Mouse (Mus musculus) ES-Bruce4 (cell line): Measurements from ENCODE around the gene Idnk. TPM values are rescaled to one million over a fixed set of nuclear protein-coding genes. Genes with fewer than 3 reads are reported as not detected.

Source experiments
- H3K27ac ChIP-seq: 2 replicates; pipeline ENCODE4 v1.5.1; 2012; ENCODE audit warnings: low read length, inconsistent platforms; ENCODE audit not compliant: insufficient read depth
- H3K27me3 ChIP-seq: 2 replicates; pipeline ENCODE4 v1.6.1; 2012; ENCODE audit warnings: mild to moderate bottlenecking, low read length, inconsistent platforms; ENCODE audit not compliant: control insufficient read depth, poor library complexity, insufficient read depth, severe bottlenecking
- H3K36me3 ChIP-seq: 2 replicates; pipeline ENCODE4 v1.6.1; 2012; ENCODE audit warnings: inconsistent platforms, mild to moderate bottlenecking, low read length, moderate library complexity; ENCODE audit not compliant: control insufficient read depth, poor library complexity, insufficient read depth, severe bottlenecking
- H3K4me1 ChIP-seq: one replicate; pipeline ENCODE4 v1.8.1; 2011; ENCODE audit warnings: low read length; ENCODE audit not compliant: control insufficient read depth, insufficient read depth
- H3K4me3 ChIP-seq: 2 replicates; pipeline ENCODE4 v1.5.1; 2011; ENCODE audit warnings: low read depth, mild to moderate bottlenecking, low read length
- H3K9ac ChIP-seq: 2 replicates; pipeline ENCODE4 v1.6.1; 2012; ENCODE audit warnings: low read depth, mild to moderate bottlenecking, inconsistent platforms; ENCODE audit not compliant: poor library complexity, severe bottlenecking
- H3K9me3 ChIP-seq: replicated peaks from 2 replicates; pipeline ENCODE4 v1.6.1; 2012; ENCODE audit warnings: mild to moderate bottlenecking, low read length, inconsistent platforms; ENCODE audit not compliant: control insufficient read depth, poor library complexity, insufficient read depth, severe bottlenecking
- CTCF ChIP-seq: IDR thresholded peaks from one replicate; pipeline ENCODE4 v1.8.1; 2011; ENCODE audit warnings: low read depth, low read length
- EP300 ChIP-seq: IDR thresholded peaks from 2 replicates; pipeline ENCODE4 v1.6.1; 2011; ENCODE audit warnings: low read depth, low read length; ENCODE audit not compliant: insufficient read depth
- POLR2A ChIP-seq: IDR thresholded peaks from one replicate; pipeline ENCODE4 v1.8.1; 2011; ENCODE audit warnings: low read length; ENCODE audit not compliant: insufficient read depth
- polyA plus RNA-seq: library from polyadenylated mRNA; stranded (reverse); fragments of >200 nt; gene quantifications from 2 replicates; pipeline ENCODE4 v1.2.4, GENCODE M21; 2011; ENCODE audit warnings: low read depth; ENCODE audit not compliant: missing spikeins, insufficient read depth, insufficient read length

Idnk gene
- polyA plus RNA-seq, 1 experiment, result 25.1 TPM

DNA sequence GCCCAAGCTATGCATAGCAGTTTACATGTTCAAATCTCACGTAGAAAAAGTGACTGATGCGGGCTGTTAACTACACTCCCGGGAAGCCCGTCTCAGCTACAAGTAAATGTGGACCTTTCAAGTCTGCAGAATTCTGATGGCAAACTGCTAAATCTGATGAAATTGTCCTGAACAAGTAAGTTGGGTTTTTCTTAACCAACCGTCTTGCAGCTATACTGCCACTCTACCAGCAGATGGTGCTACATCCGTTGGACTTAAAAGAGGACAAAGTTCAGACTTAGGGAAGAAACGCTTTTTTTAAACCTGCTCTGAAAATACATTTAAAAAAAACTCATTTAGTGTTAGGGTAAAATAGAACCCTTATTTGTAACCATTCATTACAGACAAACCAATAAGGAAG lies 31.3 kb upstream of the Idnk start:
- H3K9me3 ChIP-seq, result no peaks in the 10 kb centered on the region
- H3K9ac ChIP-seq, result peak overlapping the region; percentile 95
- no peaks in the 10 kb centered on the region for H3K27me3 ChIP-seq
- H3K4me1 ChIP-seq, result no peaks in the 10 kb centered on the region
- H3K36me3 ChIP-seq, result peaks cover 17% of the 10 kb centered on the region
- peak overlapping the region; percentile 36; the same call in 1 of the 2 replicates for H3K4me3 ChIP-seq
- no peak overlapping the region for H3K27ac ChIP-seq
- peak; percentile 26 for TF ChIP-seq CTCF
- no peak for TF ChIP-seq POLR2A
- no peak for TF ChIP-seq EP300

DNA sequence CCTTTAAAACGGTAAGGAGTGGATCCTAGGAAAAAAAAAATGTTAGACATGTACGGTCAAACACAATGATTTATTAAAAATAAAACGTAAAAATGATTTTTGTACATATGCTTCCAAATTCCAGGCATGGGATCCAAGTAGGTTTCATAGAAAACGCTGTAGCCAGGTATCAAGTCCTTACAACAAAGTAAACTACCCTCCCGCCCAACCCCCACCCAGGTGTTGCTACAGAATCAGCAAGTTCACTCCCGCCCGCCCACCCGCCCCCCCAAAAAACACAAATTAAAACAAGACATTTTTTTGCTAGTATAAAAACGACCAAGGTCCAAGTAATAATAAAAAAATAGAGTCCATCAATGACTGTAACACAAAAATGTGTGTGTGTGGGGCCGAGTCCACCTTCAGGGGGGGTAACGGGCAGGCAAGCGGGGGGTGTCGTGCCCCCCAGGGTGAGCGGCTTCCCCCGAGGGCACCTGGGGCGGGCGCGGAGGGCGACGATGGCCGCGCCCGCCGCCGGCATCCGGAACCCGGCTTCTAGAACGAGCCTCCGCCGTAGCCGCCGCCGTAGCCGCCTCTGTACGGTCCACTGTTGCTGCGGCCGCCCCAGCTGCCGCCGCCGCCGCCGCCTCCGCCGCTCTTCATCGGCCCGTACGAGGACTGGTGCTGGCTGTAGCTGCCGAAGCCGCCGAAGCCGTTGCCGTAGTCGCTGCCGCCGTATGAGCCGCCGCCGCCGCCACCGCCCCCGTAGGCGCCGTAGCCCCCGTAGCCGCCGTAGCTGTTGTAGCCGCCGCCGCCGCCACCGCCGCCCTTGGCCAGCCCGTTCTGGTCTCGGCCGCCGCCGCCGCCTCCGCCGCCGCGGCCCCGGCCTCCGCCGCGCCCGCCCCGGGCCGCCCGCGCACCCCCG lies 30.3 kb upstream of the Idnk start:
- Histone ChIP-seq H3K9me3 (no peaks in the 10 kb centered on the region), H3K4me1 (no peaks in the 10 kb centered on the region), H3K4me3 (peak overlapping the region; percentile 95), H3K27me3 (no peaks in the 10 kb centered on the region), H3K36me3 (peaks cover 17% of the 10 kb centered on the region), H3K9ac (peak overlapping the region; percentile 95), H3K27ac (peak overlapping the region; percentile 81)
- TF ChIP-seq POLR2A (no peak), EP300 (no peak), CTCF (no peak)

DNA sequence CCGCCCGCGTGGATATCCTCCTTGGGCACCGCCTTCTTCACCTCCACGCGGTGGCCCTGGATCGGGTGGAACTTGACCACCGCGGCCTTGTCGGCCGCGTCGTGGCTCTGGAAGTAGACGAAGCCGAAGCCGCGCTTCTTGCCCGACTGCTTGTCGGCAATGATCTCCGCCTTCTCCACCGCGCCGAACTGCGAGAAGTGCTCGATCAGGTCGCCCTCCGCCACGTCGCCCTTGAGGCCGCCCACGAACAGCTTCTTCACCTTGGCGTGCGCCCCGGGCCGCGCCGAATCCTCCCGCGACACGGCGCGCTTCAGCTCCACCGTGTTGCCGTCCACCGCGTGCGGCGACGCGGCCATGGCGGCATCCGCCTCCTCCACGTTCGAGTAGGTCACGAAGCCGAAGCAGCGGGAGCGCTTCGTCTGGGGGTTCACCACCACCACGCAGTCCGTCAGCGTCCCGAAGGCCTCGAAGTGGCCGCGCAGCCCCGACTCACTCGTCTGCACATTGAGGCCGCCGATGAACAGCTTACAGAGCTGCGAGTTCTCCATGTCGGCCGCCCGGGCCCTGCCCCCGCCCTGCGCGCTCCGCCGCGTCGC lies 29.6 kb upstream of the Idnk start:
- peak overlapping the region; percentile 95 for H3K9ac ChIP-seq
- no peak for TF ChIP-seq POLR2A
- no peak for TF ChIP-seq EP300
- no peak for TF ChIP-seq CTCF
- peaks cover 17% of the 10 kb centered on the region for H3K36me3 ChIP-seq
- H3K4me1 ChIP-seq, result no peaks in the 10 kb centered on the region
- no peaks in the 10 kb centered on the region for H3K27me3 ChIP-seq
- H3K9me3 ChIP-seq, result no peaks in the 10 kb centered on the region
- H3K4me3 ChIP-seq, result peak overlapping the region; percentile 91
- peak overlapping the region; percentile 81 for H3K27ac ChIP-seq

- Histone ChIP-seq H3K4me1 (no peaks in the 10 kb centered on the region), H3K27ac (peak within 1 kb of the TSS; percentile 89), H3K4me3 (peak within 1 kb of the TSS; percentile 95), H3K27me3 (no peaks in the 10 kb centered on the region), H3K36me3 (peaks cover 17% of the 10 kb centered on the region), H3K9me3 (no peaks in the 10 kb centered on the region), H3K9ac (peak within 1 kb of the TSS; percentile 95)
- no peak for TF ChIP-seq EP300
- TF ChIP-seq POLR2A, result no peak
- no peak for TF ChIP-seq CTCF
Measured at GRCm38 (mm10) chr13:58128396-58128767, 29.1 kb upstream of the Idnk start, which contains the start of gene Hnrnpa0. Gene Hnrnpa0, minus strand, starts transcription at chr13:58128556.

- TF ChIP-seq POLR2A, result peak; percentile 19
- TF ChIP-seq EP300, result no peak
- no peak for TF ChIP-seq CTCF
- H3K4me1 ChIP-seq, result no peaks in the 10 kb centered on the region
- peak overlapping the region; percentile 85 for H3K4me3 ChIP-seq
- H3K9me3 ChIP-seq, result no peaks in the 10 kb centered on the region
- peak overlapping the region; percentile 95 for H3K9ac ChIP-seq
- peak overlapping the region; percentile 89 for H3K27ac ChIP-seq
- H3K27me3 ChIP-seq, result no peaks in the 10 kb centered on the region
- peaks cover 17% of the 10 kb centered on the region for H3K36me3 ChIP-seq
Measured at GRCm38 (mm10) chr13:58128768-58129671, 28.4 kb upstream of the Idnk start.
